In the genomic region with DNA sequence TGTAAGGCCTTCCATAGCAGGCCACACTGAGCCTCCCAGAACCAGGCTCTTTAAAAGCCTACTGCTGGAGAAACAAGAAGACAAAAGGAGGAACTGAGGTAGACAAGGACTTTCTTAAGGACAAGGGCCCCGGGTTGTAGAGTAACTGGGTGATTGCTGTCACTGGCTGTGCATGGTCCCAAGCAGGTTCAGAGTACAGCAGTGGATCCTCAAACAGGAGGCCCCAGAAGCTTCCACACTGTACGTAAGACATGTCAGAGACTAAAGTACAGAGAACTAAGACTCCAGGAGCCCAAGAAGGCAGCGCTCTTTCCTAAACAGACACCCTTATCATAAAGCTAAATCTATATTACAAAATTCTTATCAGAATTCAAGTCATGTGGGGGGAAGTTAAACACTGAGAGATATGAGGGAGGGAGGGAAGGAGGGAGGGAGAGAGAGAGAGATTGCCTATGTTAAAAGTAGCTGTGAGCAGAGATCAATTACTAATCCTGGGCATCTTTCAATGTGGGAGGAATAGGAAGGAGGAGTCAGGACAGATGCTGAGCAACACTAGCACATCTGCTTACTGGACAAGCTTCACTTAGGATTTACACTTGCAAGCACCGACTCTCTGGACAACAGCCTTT, we compare ENCODE assay signal across 18 mouse cellular contexts. TPM values are rescaled to one million over a fixed set of nuclear protein-coding genes. Genes with fewer than 3 reads are reported as not detected.
DNase-seq lines count a peak whose midpoint lies in the region; ATAC-seq and TF ChIP-seq lines count a peak whose summit lies in the region.
"Had no signal": no experiment of that assay in that cellular context is flagged by ENCODE, and none has a peak within 500 bp of the region (broad histone marks: within the 10 kb centered on the region; RNA-seq: fewer than 3 reads in every experiment).

No protein-coding gene starts in this region.

- no peak overlapping the region for H3K9ac ChIP-seq in kidney, embryonic 14.5 days (ENCODE audit: low read depth, low read length)
- no peak overlapping the region for H3K9ac ChIP-seq in intestine, postnatal 0 days (ENCODE audit: low read depth, low read length)
- no peak overlapping the region for H3K9ac ChIP-seq in forebrain, postnatal 0 days
- H3K9ac ChIP-seq: embryonic facial prominence, embryonic 12.5 days; heart, embryonic 13.5 days; hindbrain, embryonic 13.5 days had no signal

- no peaks in the 10 kb centered on the region for H3K9me3 ChIP-seq in kidney, embryonic 14.5 days (ENCODE audit: control insufficient read depth, low read length)
- no peaks in the 10 kb centered on the region for H3K9me3 ChIP-seq in intestine, postnatal 0 days (ENCODE audit: control insufficient read depth)
- H3K9me3 ChIP-seq in forebrain, postnatal 0 days (ENCODE audit: low read length) = no peaks in the 10 kb centered on the region
- H3K9me3 ChIP-seq: embryonic facial prominence, embryonic 12.5 days; heart, embryonic 13.5 days; hindbrain, embryonic 13.5 days had no signal

- intact Hi-C loops in heart, postnatal 36 days (cut with DNase I) = no loop called here
- intact Hi-C loops in gastrocnemius, postnatal 14 days (cut with DNase I; ENCODE audit: low total_unique reads) = no loop called here

- peak; percentile 61 for DNase-seq in kidney, adult 9 months
- peak; percentile 28 for DNase-seq in MEL-GATA-1-ER (ENCODE audit: extremely low read depth, low read depth)
- no peak for DNase-seq in heart, postnatal 36 days
- DNase-seq in gastrocnemius, postnatal 14 days = no peak
- no peak for DNase-seq in forebrain, postnatal 0 days
- DNase-seq: adrenal gland, postnatal 10 days; cerebellum, adult 11 months; cerebellum, adult 8-10 months; cerebellum, postnatal 14 days; gastrocnemius, postnatal 25 days had no signal

- peaks cover 21% of the 10 kb centered on the region for H3K4me1 ChIP-seq in kidney, embryonic 14.5 days (ENCODE audit: control insufficient read depth, insufficient read depth, low read length)
- H3K4me1 ChIP-seq in intestine, postnatal 0 days (replicated peaks; ENCODE audit: control insufficient read depth, insufficient read depth, low read length) = no peaks in the 10 kb centered on the region
- H3K4me1 ChIP-seq in forebrain, postnatal 0 days (ENCODE audit: insufficient read depth) = no peaks in the 10 kb centered on the region
- H3K4me1 ChIP-seq: heart, embryonic 13.5 days; hindbrain, embryonic 13.5 days had no signal

- H3K36me3 ChIP-seq in kidney, embryonic 14.5 days (ENCODE audit: control insufficient read depth, insufficient read depth, low read length) = no peaks in the 10 kb centered on the region; the same call in 1 of the 2 replicates
- H3K36me3 ChIP-seq in intestine, postnatal 0 days (ENCODE audit: control insufficient read depth, insufficient read depth) = no peaks in the 10 kb centered on the region
- no peaks in the 10 kb centered on the region for H3K36me3 ChIP-seq in forebrain, postnatal 0 days (ENCODE audit: insufficient read depth)
- H3K36me3 ChIP-seq: embryonic facial prominence, embryonic 12.5 days; heart, embryonic 13.5 days; hindbrain, embryonic 13.5 days had no signal

- H3K4me2 ChIP-seq in kidney, embryonic 14.5 days (replicated peaks; ENCODE audit: low read depth, low read length) = no peak overlapping the region
- peak overlapping the region; percentile 49 for H3K4me2 ChIP-seq in intestine, postnatal 0 days (replicated peaks; ENCODE audit: low read depth)
- no peak overlapping the region for H3K4me2 ChIP-seq in forebrain, postnatal 0 days (ENCODE audit: low read depth)
- H3K4me2 ChIP-seq: embryonic facial prominence, embryonic 12.5 days; heart, embryonic 13.5 days; hindbrain, embryonic 13.5 days had no signal

- no peak for TF ChIP-seq CTCF in intestine, postnatal 0 days (IDR thresholded peaks at IDR 0.05; ENCODE audit: low read depth)
- no peak for TF ChIP-seq CTCF in forebrain, postnatal 0 days (IDR thresholded peaks at IDR 0.05; ENCODE audit: low read depth)

- WGBS in kidney, embryonic 14.5 days = 73% methylated on average over 4 of the region's 4 CpGs
- WGBS in intestine, postnatal 0 days = 44% methylated on average over 4 of the region's 4 CpGs
- WGBS in forebrain, postnatal 0 days = 83% methylated on average over 4 of the region's 4 CpGs

- no peak for ATAC-seq in kidney, embryonic 14.5 days (ENCODE audit: low FRiP score, low TSS enrichment)
- ATAC-seq in intestine, postnatal 0 days = peak; percentile 78
- ATAC-seq in forebrain, postnatal 0 days = no peak
- ATAC-seq: forebrain, embryonic 16.5 days; hindbrain, postnatal 0 days had no signal

- H3K27ac ChIP-seq in kidney, embryonic 14.5 days (ENCODE audit: low read depth, low read length) = no peak overlapping the region
- peak overlapping the region; percentile 75 for H3K27ac ChIP-seq in intestine, postnatal 0 days (ENCODE audit: low read depth, low read length)
- H3K27ac ChIP-seq in forebrain, postnatal 0 days (ENCODE audit: low read depth, low read length) = no peak overlapping the region
- H3K27ac ChIP-seq: embryonic facial prominence, embryonic 12.5 days; heart, embryonic 13.5 days; hindbrain, embryonic 13.5 days; hindbrain, postnatal 0 days had no signal

- no peaks in the 10 kb centered on the region for H3K27me3 ChIP-seq in kidney, embryonic 14.5 days (ENCODE audit: control insufficient read depth, insufficient read depth, low read length)
- no peaks in the 10 kb centered on the region for H3K27me3 ChIP-seq in intestine, postnatal 0 days (replicated peaks; ENCODE audit: control insufficient read depth, insufficient read depth, low read length)
- H3K27me3 ChIP-seq in forebrain, postnatal 0 days (ENCODE audit: insufficient read depth, low read length) = no peaks in the 10 kb centered on the region
- H3K27me3 ChIP-seq: CH12.LX; embryonic facial prominence, embryonic 12.5 days; heart, embryonic 13.5 days; hindbrain, embryonic 13.5 days had no signal

- H3K4me3 ChIP-seq in kidney, embryonic 14.5 days (ENCODE audit: low read length) = no peak overlapping the region
- H3K4me3 ChIP-seq in intestine, postnatal 0 days (ENCODE audit: low read depth, low read length) = no peak overlapping the region
- no peak overlapping the region for H3K4me3 ChIP-seq in forebrain, postnatal 0 days (ENCODE audit: low read depth, low read length)
- H3K4me3 ChIP-seq: embryonic facial prominence, embryonic 12.5 days; heart, embryonic 13.5 days; hindbrain, embryonic 13.5 days had no signal

RNA-seq across cellular contexts. Expression of a gene that starts 8.8 kb away (rescaled TPM):
- 27.8 and 35.8 TPM in 2 replicates for polyA plus RNA-seq in kidney, embryonic 14.5 days (2014; fragmentation: Nextera tagmentation; extraction: Ambion mirVana)
- 631 and 770 TPM in 2 replicates for polyA plus RNA-seq in intestine, postnatal 0 days (2015; fragmentation: Nextera tagmentation; extraction: Ambion mirVana)
- 100 to 1,000 TPM; 321 to 351 TPM for total RNA-seq in heart, postnatal 36 days (2021)
- total RNA-seq in gastrocnemius, postnatal 14 days (2021) = 10 to 100 TPM; 51.5 to 59.9 TPM
- total RNA-seq in forebrain, postnatal 0 days (2014; rRNA removed) = 21.1 and 21.3 TPM in 2 replicates
- polyA plus RNA-seq in forebrain, postnatal 0 days (2015; fragmentation: Nextera tagmentation; extraction: Ambion mirVana) = 13.6 and 19.3 TPM in 2 replicates

RNA-seq across cellular contexts. Expression of a gene that starts 35.7 kb away (rescaled TPM):
- polyA plus RNA-seq in kidney, embryonic 14.5 days (2014; fragmentation: Nextera tagmentation; extraction: Ambion mirVana) = not detected in 2 replicates
- polyA plus RNA-seq in intestine, postnatal 0 days (2015; fragmentation: Nextera tagmentation; extraction: Ambion mirVana) = 31.6 and 50.4 TPM in 2 replicates
- under 1 TPM in 1 of 2 experiments, not detected in 1; 0.25 TPM for total RNA-seq in heart, postnatal 36 days (2021)
- total RNA-seq in gastrocnemius, postnatal 14 days (2021) = not detected
- total RNA-seq in forebrain, postnatal 0 days (2014; rRNA removed) = 0.38 and 0.57 TPM in 2 replicates
- 0.64 and 1.0 TPM in 2 replicates for polyA plus RNA-seq in forebrain, postnatal 0 days (2015; fragmentation: Nextera tagmentation; extraction: Ambion mirVana)
- total RNA-seq: CH12.LX; gastrocnemius, postnatal 25 days; hindbrain, postnatal 0 days had no signal
- polyA plus RNA-seq: forebrain, embryonic 16.5 days had no signal

Comparison
In these comparisons a context has a peak if more than half of its experiments do, and no peak if none do; other contexts are left out.
1. DNase-seq: peak in kidney, adult 9 months (single experiment) and MEL-GATA-1-ER (single experiment); none in heart, postnatal 36 days (0 of 2), gastrocnemius, postnatal 14 days (single experiment) and forebrain, postnatal 0 days (single experiment).
2. RNA of a gene that starts 8.8 kb away (total RNA-seq): 321 to 351 TPM in heart, postnatal 36 days; 51.5 to 59.9 TPM in gastrocnemius, postnatal 14 days and 21.1 to 21.3 TPM in forebrain, postnatal 0 days; every median in the first group is over 4 times any median in the second.